Mouse (Mus musculus) gonadal fat pad, adult 2 months (tissue): ENCODE measurements around the gene Tsku. TPM values are rescaled to one million over a fixed set of nuclear protein-coding genes. Genes with fewer than 3 reads are reported as not detected.

Experiments
- DNase-seq: peaks from one replicate; pipeline ENCODE4 v3.0.0-alpha.2; 2012; ENCODE audit warnings: low read depth
- polyA plus RNA-seq: library from polyadenylated mRNA; depleted of rRNA; stranded (reverse); fragments of >200 nt; gene quantifications from 2 replicates; pipeline ENCODE4 v1.2.3, GENCODE M21; 2012

Gene Tsku
- polyA plus RNA-seq, 1 experiment = 15.1 TPM

- DNase-seq = no peak
These were observed 1.0 kb downstream of the Tsku start for GRCm38 (mm10) chr7:98359951-98360620.

GRCm38 (mm10) chr7:98358016-98358415, 3.1 kb downstream of the Tsku start:
- no peak for DNase-seq

- no peak for DNase-seq
These were observed 3.8 kb downstream of the Tsku start for GRCm38 (mm10) chr7:98357324-98357723.

- DNase-seq = no peak
These were observed 6.2 kb downstream of the Tsku start for GRCm38 (mm10) chr7:98354921-98355310.

- DNase-seq = no peak
These were observed 6.8 kb downstream of the Tsku start for GRCm38 (mm10) chr7:98354160-98354920.

GRCm38 (mm10) chr7:98353616-98354015, 7.5 kb downstream of the Tsku start:
- no peak for DNase-seq

- DNase-seq = no peak
These were observed 9.6 kb downstream of the Tsku start for GRCm38 (mm10) chr7:98351523-98351922.

GRCm38 (mm10) chr7:98349821-98350220, 11.3 kb downstream of the Tsku start:
- DNase-seq = no peak

- no peak for DNase-seq
These were observed 12.0 kb downstream of the Tsku start for GRCm38 (mm10) chr7:98349096-98349495.

GRCm38 (mm10) chr7:98348043-98348442, 13.1 kb downstream of the Tsku start:
- DNase-seq = no peak

GRCm38 (mm10) chr7:98347471-98347870, 13.7 kb downstream of the Tsku start:
- no peak for DNase-seq

- DNase-seq = no peak
These were observed 16.1 kb downstream of the Tsku start for GRCm38 (mm10) chr7:98345036-98345435.

- no peak for DNase-seq
These were observed 16.8 kb downstream of the Tsku start for GRCm38 (mm10) chr7:98344361-98344760.

GRCm38 (mm10) chr7:98342249-98342648, 18.9 kb downstream of the Tsku start:
- no peak for DNase-seq

GRCm38 (mm10) chr7:98341475-98341874, 19.7 kb downstream of the Tsku start:
- no peak for DNase-seq

GRCm38 (mm10) chr7:98340343-98340742, 20.8 kb downstream of the Tsku start:
- no peak for DNase-seq

- no peak for DNase-seq
These were observed 27.1 kb downstream of the Tsku start for GRCm38 (mm10) chr7:98333987-98334386.

GRCm38 (mm10) chr7:98333507-98333906, 27.6 kb downstream of the Tsku start:
- no peak for DNase-seq

- DNase-seq = no peak
These were observed 28.3 kb downstream of the Tsku start for GRCm38 (mm10) chr7:98332678-98333397.

- DNase-seq = no peak
These were observed 29.2 kb downstream of the Tsku start for GRCm38 (mm10) chr7:98331932-98332331.

GRCm38 (mm10) chr7:98330375-98331002, 30.6 kb downstream of the Tsku start:
- no peak for DNase-seq
